Mouse (Mus musculus): Measurements from ENCODE around the gene Rabac1.

- TF ChIP-seq CTCF (IDR thresholded peaks at IDR 0.05; ENCODE audit: control insufficient read depth, insufficient read depth, insufficient replicate concordance, low read depth, low read length) = no peak
- no peak for TF ChIP-seq POLR2A (IDR thresholded peaks at IDR 0.05; ENCODE audit: control insufficient read depth, low read depth, low read length)
These were observed 28.2 kb upstream of the Rabac1 start for GRCm38 (mm10) chr7:25000711-25001110.

Data from testis, adult 2 months (tissue).